Mouse (Mus musculus) megakaryocyte, embryonic 14.5 days (primary cell): Measurements from ENCODE around the gene Ipcef1.

Experiments
- FLI1 ChIP-seq: IDR thresholded peaks from 2 replicates; pipeline ENCODE4 v1.6.1; 2012; ENCODE audit warnings: low read length, inconsistent platforms, mixed read lengths
- GATA1 ChIP-seq: IDR thresholded peaks from 3 replicates; pipeline ENCODE4 v1.6.1; 2012; ENCODE audit warnings: mixed read lengths, low read length, inconsistent platforms, borderline replicate concordance

DNA sequence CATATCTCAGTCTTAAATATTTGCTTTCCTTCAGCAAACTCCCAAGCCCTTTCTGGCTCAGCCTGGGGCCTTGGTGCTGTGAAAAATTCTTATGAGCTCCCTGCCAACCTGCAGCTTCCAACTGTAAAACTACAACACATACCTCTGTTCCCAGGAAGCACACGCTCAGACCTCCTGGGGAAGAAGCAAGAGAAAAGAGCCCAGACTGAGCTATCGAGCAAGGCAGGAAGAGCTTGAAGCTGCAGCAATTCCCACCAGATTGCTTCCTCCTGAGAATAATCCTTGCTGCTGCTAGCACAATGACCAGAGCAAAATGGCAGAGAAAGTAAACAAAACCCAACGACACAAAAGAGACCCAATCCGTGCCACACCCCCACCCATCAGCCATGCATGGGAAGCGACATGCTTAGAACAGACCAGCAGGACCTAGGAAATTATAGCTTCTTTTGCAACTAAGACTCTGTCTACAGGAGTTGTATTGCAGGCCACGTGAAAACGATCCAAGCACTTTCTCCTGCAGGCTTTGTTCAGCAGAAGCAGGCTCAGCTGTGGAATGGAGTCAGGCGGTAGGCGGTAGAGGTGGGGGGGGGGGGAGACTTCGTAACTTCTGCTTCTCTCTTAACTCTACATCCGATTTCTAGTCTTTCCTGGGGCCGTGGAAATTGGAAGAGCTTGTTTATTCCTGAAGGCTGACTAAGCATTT, at the start of gene Ipcef1:
- TF ChIP-seq FLI1 (no peak), GATA1 (no peak)
